Mouse (Mus musculus): Measurements from ENCODE around the gene Acp2. TPM values are rescaled to one million over a fixed set of nuclear protein-coding genes. Genes with fewer than 3 reads are reported as not detected.

Acp2 gene
- polyA plus RNA-seq, 1 experiment, result 14.5 TPM

GRCm38 (mm10) chr2:91244557-91245228 is 42.0 kb downstream of the Acp2 start:
- no peaks in the 10 kb centered on the region for H3K36me3 ChIP-seq (ENCODE audit: control insufficient read depth, insufficient read depth, low read length, poor library complexity, severe bottlenecking)
- no peak for TF ChIP-seq POLR2A (IDR thresholded peaks at IDR 0.05; ENCODE audit: insufficient read depth, low read length)
- no peak for TF ChIP-seq EP300 (IDR thresholded peaks at IDR 0.05; ENCODE audit: insufficient read depth, low read depth, low read length)
- no peak for TF ChIP-seq CTCF (IDR thresholded peaks at IDR 0.05; ENCODE audit: low read depth, low read length)
- no peak overlapping the region for H3K4me3 ChIP-seq (ENCODE audit: low read depth, low read length)
- H3K4me1 ChIP-seq (ENCODE audit: control insufficient read depth, insufficient read depth, low read length), result no peaks in the 10 kb centered on the region
- no peak overlapping the region for H3K9ac ChIP-seq (ENCODE audit: low read depth, poor library complexity, severe bottlenecking)
- no peaks in the 10 kb centered on the region for H3K27me3 ChIP-seq (ENCODE audit: control insufficient read depth, insufficient read depth, low read length, poor library complexity, severe bottlenecking)
- H3K9me3 ChIP-seq (replicated peaks; ENCODE audit: control insufficient read depth, insufficient read depth, low read length, poor library complexity, severe bottlenecking), result no peaks in the 10 kb centered on the region
- no peak overlapping the region for H3K27ac ChIP-seq (ENCODE audit: insufficient read depth, low read length)

GRCm38 (mm10) chr2:91248366-91248765 is 45.7 kb downstream of the Acp2 start:
- H3K9me3 ChIP-seq (replicated peaks; ENCODE audit: control insufficient read depth, insufficient read depth, low read length, poor library complexity, severe bottlenecking), result no peaks in the 10 kb centered on the region
- no peak overlapping the region for H3K27ac ChIP-seq (ENCODE audit: insufficient read depth, low read length)
- H3K27me3 ChIP-seq (ENCODE audit: control insufficient read depth, insufficient read depth, low read length, poor library complexity, severe bottlenecking), result 0 out of 2 replicates have a peak, but pooled peaks cover 1% of the 10 kb centered on the region
- no peaks in the 10 kb centered on the region for H3K36me3 ChIP-seq (ENCODE audit: control insufficient read depth, insufficient read depth, low read length, poor library complexity, severe bottlenecking)
- TF ChIP-seq POLR2A (IDR thresholded peaks at IDR 0.05; ENCODE audit: insufficient read depth, low read length) (no peak), CTCF (IDR thresholded peaks at IDR 0.05; ENCODE audit: low read depth, low read length) (no peak), EP300 (IDR thresholded peaks at IDR 0.05; ENCODE audit: insufficient read depth, low read depth, low read length) (no peak)
- H3K4me1 ChIP-seq (ENCODE audit: control insufficient read depth, insufficient read depth, low read length), result no peaks in the 10 kb centered on the region
- H3K9ac ChIP-seq (ENCODE audit: low read depth, poor library complexity, severe bottlenecking), result no peak overlapping the region
- H3K4me3 ChIP-seq (ENCODE audit: low read depth, low read length), result no peak overlapping the region

- Histone ChIP-seq H3K9me3 (replicated peaks; ENCODE audit: control insufficient read depth, insufficient read depth, low read length, poor library complexity, severe bottlenecking) (no peaks in the 10 kb centered on the region), H3K4me3 (ENCODE audit: low read depth, low read length) (no peak overlapping the region), H3K9ac (ENCODE audit: low read depth, poor library complexity, severe bottlenecking) (no peak overlapping the region), H3K27ac (ENCODE audit: insufficient read depth, low read length) (no peak overlapping the region), H3K4me1 (ENCODE audit: control insufficient read depth, insufficient read depth, low read length) (no peaks in the 10 kb centered on the region), H3K27me3 (ENCODE audit: control insufficient read depth, insufficient read depth, low read length, poor library complexity, severe bottlenecking) (0 out of 2 replicates have a peak, but pooled peaks cover 1% of the 10 kb centered on the region), H3K36me3 (ENCODE audit: control insufficient read depth, insufficient read depth, low read length, poor library complexity, severe bottlenecking) (no peaks in the 10 kb centered on the region)
- no peak for TF ChIP-seq EP300 (IDR thresholded peaks at IDR 0.05; ENCODE audit: insufficient read depth, low read depth, low read length)
- TF ChIP-seq POLR2A (IDR thresholded peaks at IDR 0.05; ENCODE audit: insufficient read depth, low read length), result no peak
- TF ChIP-seq CTCF (IDR thresholded peaks at IDR 0.05; ENCODE audit: low read depth, low read length), result no peak
These were observed 49.3 kb downstream of the Acp2 start for GRCm38 (mm10) chr2:91252001-91252400.

GRCm38 (mm10) chr2:91252512-91252911 is 49.8 kb downstream of the Acp2 start:
- Histone ChIP-seq H3K9ac (ENCODE audit: low read depth, poor library complexity, severe bottlenecking) (no peak overlapping the region), H3K27me3 (ENCODE audit: control insufficient read depth, insufficient read depth, low read length, poor library complexity, severe bottlenecking) (0 out of 2 replicates have a peak, but pooled peaks cover 1% of the 10 kb centered on the region), H3K27ac (ENCODE audit: insufficient read depth, low read length) (no peak overlapping the region), H3K4me3 (ENCODE audit: low read depth, low read length) (no peak overlapping the region), H3K36me3 (ENCODE audit: control insufficient read depth, insufficient read depth, low read length, poor library complexity, severe bottlenecking) (no peaks in the 10 kb centered on the region), H3K4me1 (ENCODE audit: control insufficient read depth, insufficient read depth, low read length) (no peaks in the 10 kb centered on the region), H3K9me3 (replicated peaks; ENCODE audit: control insufficient read depth, insufficient read depth, low read length, poor library complexity, severe bottlenecking) (no peaks in the 10 kb centered on the region)
- TF ChIP-seq EP300 (IDR thresholded peaks at IDR 0.05; ENCODE audit: insufficient read depth, low read depth, low read length) (no peak), POLR2A (IDR thresholded peaks at IDR 0.05; ENCODE audit: insufficient read depth, low read length) (no peak), CTCF (IDR thresholded peaks at IDR 0.05; ENCODE audit: low read depth, low read length) (no peak)

- TF ChIP-seq POLR2A (IDR thresholded peaks at IDR 0.05; ENCODE audit: insufficient read depth, low read length) (no peak), CTCF (IDR thresholded peaks at IDR 0.05; ENCODE audit: low read depth, low read length) (no peak)
- 0 out of 2 replicates have a peak, but pooled peaks cover 1% of the 10 kb centered on the region for H3K27me3 ChIP-seq (ENCODE audit: control insufficient read depth, insufficient read depth, low read length, poor library complexity, severe bottlenecking)
- H3K27ac ChIP-seq (ENCODE audit: insufficient read depth, low read length), result no peak overlapping the region
- H3K4me3 ChIP-seq (ENCODE audit: low read depth, low read length), result no peak overlapping the region
- H3K36me3 ChIP-seq (ENCODE audit: control insufficient read depth, insufficient read depth, low read length, poor library complexity, severe bottlenecking), result no peaks in the 10 kb centered on the region
- H3K4me1 ChIP-seq (ENCODE audit: control insufficient read depth, insufficient read depth, low read length), result no peaks in the 10 kb centered on the region
- no peaks in the 10 kb centered on the region for H3K9me3 ChIP-seq (replicated peaks; ENCODE audit: control insufficient read depth, insufficient read depth, low read length, poor library complexity, severe bottlenecking)
- H3K9ac ChIP-seq (ENCODE audit: low read depth, poor library complexity, severe bottlenecking), result no peak overlapping the region
These were observed 52.2 kb downstream of the Acp2 start for GRCm38 (mm10) chr2:91254725-91255380.

- peak within 1 kb of the TSS; percentile 88 for H3K4me3 ChIP-seq (ENCODE audit: low read depth, low read length)
- H3K4me1 ChIP-seq (ENCODE audit: control insufficient read depth, insufficient read depth, low read length), result no peaks in the 10 kb centered on the region
- H3K36me3 ChIP-seq (ENCODE audit: control insufficient read depth, insufficient read depth, low read length, poor library complexity, severe bottlenecking), result no peaks in the 10 kb centered on the region
- no peak within 1 kb of the TSS for H3K27ac ChIP-seq (ENCODE audit: insufficient read depth, low read length)
- no peaks in the 10 kb centered on the region for H3K9me3 ChIP-seq (replicated peaks; ENCODE audit: control insufficient read depth, insufficient read depth, low read length, poor library complexity, severe bottlenecking)
- no peak for TF ChIP-seq POLR2A (IDR thresholded peaks at IDR 0.05; ENCODE audit: insufficient read depth, low read length)
- TF ChIP-seq CTCF (IDR thresholded peaks at IDR 0.05; ENCODE audit: low read depth, low read length), result no peak
- TF ChIP-seq EP300 (IDR thresholded peaks at IDR 0.05; ENCODE audit: insufficient read depth, low read depth, low read length), result no peak
- H3K9ac ChIP-seq (ENCODE audit: low read depth, poor library complexity, severe bottlenecking), result peak within 1 kb of the TSS; percentile 54
- H3K27me3 ChIP-seq (ENCODE audit: control insufficient read depth, insufficient read depth, low read length, poor library complexity, severe bottlenecking), result 0 out of 2 replicates have a peak, but pooled peaks cover 1% of the 10 kb centered on the region
These were observed 53.0 kb downstream of the Acp2 start, which contains the start of gene Pacsin3 for GRCm38 (mm10) chr2:91255661-91256150. Gene Pacsin3, plus strand, starts transcription at chr2:91255954.
